ENCODE assay signal across 8 mouse cellular contexts in genomic region chr8:117198141-117198935, GRCm38 (mm10). TPM values are rescaled to one million over a fixed set of nuclear protein-coding genes. Genes with fewer than 3 reads are reported as not detected.
DNase-seq lines count a peak whose midpoint lies in the region; ATAC-seq lines count a peak whose summit lies in the region.

No protein-coding gene starts in this region.

- intact Hi-C loops in gastrocnemius, postnatal 36 days (cut with DNase I) = no loop called here

- H3K4me3 ChIP-seq in embryonic facial prominence, embryonic 11.5 days (ENCODE audit: low read depth, low read length) = no peak overlapping the region
- H3K4me3 ChIP-seq in heart, embryonic 10.5 days = peak overlapping the region; percentile 31; the same call in 1 of the 2 replicates
- no peak overlapping the region for H3K4me3 ChIP-seq in limb, embryonic 13.5 days
- H3K4me3 ChIP-seq in midbrain, embryonic 14.5 days (replicated peaks; ENCODE audit: low read depth, low read length) = no peak overlapping the region

- peak; percentile 31; the same call in 1 of the 2 replicates for ATAC-seq in embryonic facial prominence, embryonic 11.5 days (replicated peaks; ENCODE audit: insufficient number of reproducible peaks, low FRiP score, low TSS enrichment, low read depth)
- peak; percentile 75; the same call in 1 of the 2 replicates for ATAC-seq in limb, embryonic 13.5 days (ENCODE audit: low FRiP score, low read depth)
- ATAC-seq in midbrain, embryonic 14.5 days (ENCODE audit: low FRiP score, low TSS enrichment) = peak; percentile 74

- H3K9me3 ChIP-seq in embryonic facial prominence, embryonic 11.5 days (replicated peaks; ENCODE audit: control insufficient read depth, low read length) = no peaks in the 10 kb centered on the region
- H3K9me3 ChIP-seq in heart, embryonic 10.5 days = no peaks in the 10 kb centered on the region
- H3K9me3 ChIP-seq in limb, embryonic 13.5 days = no peaks in the 10 kb centered on the region
- H3K9me3 ChIP-seq in midbrain, embryonic 14.5 days (ENCODE audit: control insufficient read depth, low read length) = no peaks in the 10 kb centered on the region

- no peak overlapping the region for H3K4me2 ChIP-seq in embryonic facial prominence, embryonic 11.5 days (ENCODE audit: low read depth, low read length)
- H3K4me2 ChIP-seq in limb, embryonic 13.5 days (replicated peaks) = no peak overlapping the region
- H3K4me2 ChIP-seq in midbrain, embryonic 14.5 days (ENCODE audit: low read length) = peak overlapping the region; percentile 29

- no peak overlapping the region for H3K9ac ChIP-seq in embryonic facial prominence, embryonic 11.5 days (replicated peaks; ENCODE audit: low read length)
- H3K9ac ChIP-seq in limb, embryonic 13.5 days = no peak overlapping the region
- no peak overlapping the region for H3K9ac ChIP-seq in midbrain, embryonic 14.5 days (replicated peaks; ENCODE audit: low read length)

- H3K4me1 ChIP-seq in embryonic facial prominence, embryonic 11.5 days (ENCODE audit: control insufficient read depth, insufficient read depth, low read length) = no peaks in the 10 kb centered on the region; the same call in none of the 2 replicates
- H3K4me1 ChIP-seq in heart, embryonic 10.5 days = peaks cover 52% of the 10 kb centered on the region
- H3K4me1 ChIP-seq in limb, embryonic 13.5 days = peaks cover 23% of the 10 kb centered on the region
- H3K4me1 ChIP-seq in midbrain, embryonic 14.5 days (ENCODE audit: control insufficient read depth, insufficient read depth, low read length) = peaks cover 8% of the 10 kb centered on the region; the same call in 1 of the 2 replicates

- WGBS in embryonic facial prominence, embryonic 11.5 days = 54% methylated on average over 20 of the region's 20 CpGs
- 29% methylated on average over 20 of the region's 20 CpGs for WGBS in heart, embryonic 10.5 days
- WGBS in limb, embryonic 13.5 days = 53% methylated on average over 20 of the region's 20 CpGs
- 52% methylated on average over 20 of the region's 20 CpGs for WGBS in midbrain, embryonic 14.5 days

- H3K27ac ChIP-seq in embryonic facial prominence, embryonic 11.5 days (replicated peaks; ENCODE audit: low read depth, low read length) = peak overlapping the region; percentile 52; the same call in 1 of the 2 replicates
- peak overlapping the region; percentile 75 for H3K27ac ChIP-seq in heart, embryonic 10.5 days
- H3K27ac ChIP-seq in limb, embryonic 13.5 days = peak overlapping the region; percentile 39; the same call in 1 of the 2 replicates
- H3K27ac ChIP-seq in midbrain, embryonic 14.5 days (replicated peaks; ENCODE audit: low read depth, low read length) = peak overlapping the region; percentile 39

- H3K27me3 ChIP-seq in embryonic facial prominence, embryonic 11.5 days (ENCODE audit: control insufficient read depth, insufficient read depth, low read length) = no peaks in the 10 kb centered on the region
- H3K27me3 ChIP-seq in heart, embryonic 10.5 days (ENCODE audit: insufficient read depth, poor library complexity, severe bottlenecking) = no peaks in the 10 kb centered on the region
- no peaks in the 10 kb centered on the region for H3K27me3 ChIP-seq in limb, embryonic 13.5 days
- H3K27me3 ChIP-seq in midbrain, embryonic 14.5 days (ENCODE audit: control insufficient read depth, insufficient read depth, low read length) = no peaks in the 10 kb centered on the region

- 0 out of 2 replicates have a peak, but pooled peaks cover 2% of the 10 kb centered on the region for H3K36me3 ChIP-seq in embryonic facial prominence, embryonic 11.5 days (replicated peaks; ENCODE audit: control insufficient read depth, insufficient read depth, low read depth, low read length)
- H3K36me3 ChIP-seq in heart, embryonic 10.5 days = peaks cover 45% of the 10 kb centered on the region
- peaks cover 77% of the 10 kb centered on the region for H3K36me3 ChIP-seq in limb, embryonic 13.5 days
- peaks cover 34% of the 10 kb centered on the region for H3K36me3 ChIP-seq in midbrain, embryonic 14.5 days (ENCODE audit: control insufficient read depth, insufficient read depth, low read length)

- DNase-seq in gastrocnemius, adult 18-20 months (ENCODE audit: low spot score) = peak; percentile 28
- no peak for DNase-seq in gastrocnemius, postnatal 36 days
- peak; percentile 57 for DNase-seq in embryonic facial prominence, embryonic 11.5 days (ENCODE audit: low spot score)
- DNase-seq in heart, embryonic 10.5 days (ENCODE audit: low spot score) = peak; percentile 87
- peak; percentile 72 for DNase-seq in kidney, adult 9 months
- peak; percentile 83 for DNase-seq in midbrain, embryonic 14.5 days
- peak; percentile 79 to 86 for DNase-seq in spleen, postnatal 10 days (ENCODE audit: low spot score in 2 of 2)

RNA-seq across cellular contexts. Expression of gene Gan, which starts 40.4 kb away (rescaled TPM):
- total RNA-seq in gastrocnemius, adult 18-20 months (2021) = 1 to 10 TPM; 4.7 to 5.2 TPM
- total RNA-seq in gastrocnemius, postnatal 36 days (2021) = 1 to 10 TPM; 3.9 to 4.5 TPM
- 1.9 and 2.5 TPM in 2 replicates for polyA plus RNA-seq in embryonic facial prominence, embryonic 11.5 days (2014; fragmentation: Nextera tagmentation; extraction: Ambion mirVana)
- 1.9 TPM in 2 replicates for polyA plus RNA-seq in heart, embryonic 10.5 days (2016; fragmentation: Nextera tagmentation; extraction: Ambion mirVana)
- polyA plus RNA-seq in limb, embryonic 13.5 days (2015; fragmentation: Nextera tagmentation; extraction: Ambion mirVana) = 2.7 and 2.8 TPM in 2 replicates
- polyA plus RNA-seq in midbrain, embryonic 14.5 days (2014; fragmentation: Nextera tagmentation; extraction: Ambion mirVana) = 4.9 and 7.1 TPM in 2 replicates

RNA-seq across cellular contexts. Expression of gene Cmip, which starts 58.5 kb away (rescaled TPM):
- 1 to 10 TPM; 6.8 to 8.5 TPM for total RNA-seq in gastrocnemius, adult 18-20 months (2021)
- 1 to 10 TPM; 7.4 to 9.6 TPM for total RNA-seq in gastrocnemius, postnatal 36 days (2021)
- 16.1 and 20.4 TPM in 2 replicates for polyA plus RNA-seq in embryonic facial prominence, embryonic 11.5 days (2014; fragmentation: Nextera tagmentation; extraction: Ambion mirVana)
- 6.4 and 8.3 TPM in 2 replicates for polyA plus RNA-seq in heart, embryonic 10.5 days (2016; fragmentation: Nextera tagmentation; extraction: Ambion mirVana)
- 13.9 and 14.3 TPM in 2 replicates for polyA plus RNA-seq in limb, embryonic 13.5 days (2015; fragmentation: Nextera tagmentation; extraction: Ambion mirVana)
- 106 and 128 TPM in 2 replicates for polyA plus RNA-seq in midbrain, embryonic 14.5 days (2014; fragmentation: Nextera tagmentation; extraction: Ambion mirVana)

Comparison
In these comparisons a context has a peak if more than half of its experiments do, and no peak if none do; other contexts are left out.
1. DNase-seq: peak in gastrocnemius, adult 18-20 months (single experiment), embryonic facial prominence, embryonic 11.5 days (single experiment), heart, embryonic 10.5 days (single experiment), kidney, adult 9 months (single experiment), midbrain, embryonic 14.5 days (single experiment) and spleen, postnatal 10 days (2 of 2); none in gastrocnemius, postnatal 36 days (0 of 2).
2. Peak in every context shown above with its lines, with median percentiles within 50 percentile points of each other: ATAC-seq and H3K27ac ChIP-seq.